Mouse (Mus musculus): ENCODE data around the gene Ppm1b.

DNA sequence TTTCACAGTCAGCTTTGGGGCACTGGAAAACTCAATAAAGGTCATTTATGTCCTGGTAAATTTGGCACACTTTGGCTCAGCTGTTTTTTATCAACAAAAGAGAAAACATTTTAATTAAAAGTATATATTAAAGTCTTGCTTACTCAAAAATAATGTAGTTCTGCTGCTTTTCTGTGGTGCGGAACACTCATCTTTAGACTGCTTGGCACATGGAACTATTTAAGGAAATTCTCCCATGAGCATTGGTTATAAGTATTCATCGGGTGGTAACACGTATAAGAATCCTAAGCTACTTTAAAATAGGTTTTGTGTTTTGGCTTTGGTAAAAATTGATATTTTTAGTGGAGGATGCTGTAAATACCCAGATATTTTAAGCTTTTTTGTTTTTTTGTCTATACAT is 58.1 kb downstream of the Ppm1b start:
- TF ChIP-seq CTCF (IDR thresholded peaks at IDR 0.05; ENCODE audit: low read depth, low read length) (no peak), POLR2A (IDR thresholded peaks at IDR 0.05; ENCODE audit: borderline replicate concordance, low read depth, low read length) (no peak)
